Mouse (Mus musculus) ES-Bruce4 (cell line): ENCODE data around the gene Dennd4a.

ENCODE experiments used
- CTCF ChIP-seq: IDR thresholded peaks from one replicate; pipeline ENCODE4 v1.8.1; 2011; ENCODE audit warnings: low read depth, low read length
- EP300 ChIP-seq: IDR thresholded peaks from 2 replicates; pipeline ENCODE4 v1.6.1; 2011; ENCODE audit warnings: low read depth, low read length; ENCODE audit not compliant: insufficient read depth
- POLR2A ChIP-seq: IDR thresholded peaks from one replicate; pipeline ENCODE4 v1.8.1; 2011; ENCODE audit warnings: low read length; ENCODE audit not compliant: insufficient read depth

- TF ChIP-seq CTCF (no peak), EP300 (no peak), POLR2A (no peak)
Observed at GRCm38 (mm10) chr9:64820086-64820795, 9.1 kb downstream of the Dennd4a start.
